Mouse (Mus musculus): ENCODE data around the gene Slc35f5.

Slc35f5 gene

GRCm38 (mm10) chr1:125575458-125576114 lies 15.2 kb downstream of the Slc35f5 start:
- no peak for DNase-seq

- no peak for DNase-seq
These were observed 16.6 kb downstream of the Slc35f5 start for GRCm38 (mm10) chr1:125576965-125577364.

- no peak for DNase-seq
These were observed 17.7 kb downstream of the Slc35f5 start for GRCm38 (mm10) chr1:125578091-125578490.

GRCm38 (mm10) chr1:125581134-125581533 lies 20.7 kb downstream of the Slc35f5 start:
- no peak for DNase-seq

DNA sequence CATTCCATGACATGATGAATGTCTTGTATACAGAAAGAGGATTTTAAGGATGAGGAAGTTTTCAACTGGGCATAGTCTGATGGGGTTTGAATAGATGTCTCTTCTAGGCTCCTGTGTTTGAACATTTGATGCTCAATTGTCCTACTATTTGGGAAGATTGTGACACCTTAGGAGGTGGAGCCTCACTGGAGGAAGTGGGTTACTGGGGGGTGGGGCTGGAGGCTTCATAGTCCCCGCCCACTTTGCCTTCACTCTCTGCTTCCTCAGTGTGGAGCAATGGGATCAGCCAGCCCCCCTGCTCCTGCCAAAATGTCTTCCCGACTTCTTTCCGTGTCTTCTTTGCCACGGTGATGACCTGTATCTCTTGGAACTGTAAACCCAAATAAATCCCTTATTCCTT lies 43.2 kb downstream of the Slc35f5 start:
- no peak for DNase-seq

- DNase-seq: peak; percentile 90
These were observed 46.9 kb downstream of the Slc35f5 start for GRCm38 (mm10) chr1:125607087-125607803.

DNA sequence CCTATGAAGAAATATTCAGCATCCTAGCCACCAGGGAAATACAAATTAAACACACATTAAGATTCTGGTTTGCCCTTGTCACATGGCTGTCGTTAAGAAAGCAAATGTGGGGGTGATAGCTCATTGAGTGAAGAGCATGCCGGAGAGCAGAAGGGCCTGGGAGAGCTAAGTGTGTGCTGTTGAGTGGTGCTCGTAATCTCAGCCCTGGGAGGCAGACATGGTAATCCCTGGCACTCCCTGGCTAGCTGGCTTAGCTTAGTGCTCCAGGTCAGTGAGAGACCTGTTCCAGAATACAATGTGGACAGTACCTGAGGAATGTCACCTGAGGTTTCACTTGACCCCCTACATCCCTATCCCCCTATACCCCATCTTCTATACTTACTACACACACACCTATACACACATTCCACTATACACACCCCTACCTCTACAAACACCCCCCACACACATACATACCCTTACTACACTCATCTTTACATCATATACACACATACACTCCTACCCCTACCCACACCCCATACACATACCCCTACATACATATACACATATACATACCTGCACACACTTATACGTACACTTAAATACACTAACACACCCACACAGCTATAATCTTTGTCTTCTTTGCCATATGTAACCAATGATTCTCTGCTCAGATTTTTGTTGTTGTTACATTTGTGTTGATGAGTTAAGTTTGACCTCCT lies 64.1 kb downstream of the Slc35f5 start:
- DNase-seq: no peak

GRCm38 (mm10) chr1:125639501-125640253 lies 79.3 kb downstream of the Slc35f5 start:
- DNase-seq: no peak

- DNase-seq: no peak
These were observed 83.2 kb downstream of the Slc35f5 start for GRCm38 (mm10) chr1:125643643-125644042.

Data from embryo, embryonic 11 days (tissue).